Mouse (Mus musculus): Measurements from ENCODE around the gene Zfand5.
"Not testable (repeated sequence)": the region's sequence is repeated elsewhere in the genome, so short reads cannot be mapped to it uniquely, and the experiment has no call there.

The Zfand5 gene

DNA sequence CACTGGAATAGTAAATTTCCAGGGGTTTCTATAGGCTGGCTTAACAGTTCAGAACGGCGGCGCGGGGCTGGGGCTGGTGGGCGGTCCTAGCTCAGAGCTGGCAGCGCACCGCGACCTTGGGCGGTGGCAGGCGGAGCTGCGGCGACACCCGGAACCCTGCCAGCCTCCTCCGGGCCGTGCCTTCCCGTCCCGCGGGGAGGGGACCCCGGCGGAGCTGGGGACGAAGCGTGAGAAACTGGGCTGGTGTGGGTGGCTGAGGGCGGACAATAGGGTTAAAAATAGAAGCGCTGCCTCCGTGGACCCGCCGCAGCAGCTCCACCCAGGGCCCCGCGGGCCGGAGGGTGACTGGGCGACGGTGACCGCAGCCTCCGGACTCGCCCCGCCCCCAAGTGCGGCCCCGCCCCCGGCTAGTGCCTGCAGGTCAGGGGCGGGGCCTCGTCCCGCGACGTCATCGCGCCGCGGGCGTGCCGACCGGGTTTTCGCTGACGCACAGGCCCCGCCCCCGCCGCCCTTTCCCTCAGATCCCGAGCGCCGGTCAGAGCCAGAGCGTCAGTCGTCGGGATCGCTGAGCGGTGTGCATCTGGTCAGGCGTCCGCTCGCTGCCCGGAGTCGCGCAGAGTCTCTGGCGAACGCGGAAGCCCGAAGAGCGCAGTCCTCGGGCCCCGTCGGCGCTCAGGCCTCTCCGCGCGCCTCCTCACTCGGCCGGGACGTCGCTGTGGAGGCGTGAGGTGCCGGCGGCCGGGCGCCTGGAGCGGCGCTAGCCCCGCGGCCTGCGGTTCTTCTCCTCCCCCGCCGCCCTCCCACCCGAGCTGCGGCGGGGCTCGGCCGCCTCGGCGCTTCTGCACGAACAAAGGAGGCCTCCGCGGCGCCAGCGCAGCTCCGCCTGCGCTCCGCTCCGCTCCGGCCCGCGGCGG lies at the start of gene Zfand5:
Gene Zfand5, plus strand, starts transcription at position 538 of the 914 bp plus-strand sequence.
- peak; percentile 93 to 96 for DNase-seq (ENCODE audit: low spot score in 2 of 2)

DNA sequence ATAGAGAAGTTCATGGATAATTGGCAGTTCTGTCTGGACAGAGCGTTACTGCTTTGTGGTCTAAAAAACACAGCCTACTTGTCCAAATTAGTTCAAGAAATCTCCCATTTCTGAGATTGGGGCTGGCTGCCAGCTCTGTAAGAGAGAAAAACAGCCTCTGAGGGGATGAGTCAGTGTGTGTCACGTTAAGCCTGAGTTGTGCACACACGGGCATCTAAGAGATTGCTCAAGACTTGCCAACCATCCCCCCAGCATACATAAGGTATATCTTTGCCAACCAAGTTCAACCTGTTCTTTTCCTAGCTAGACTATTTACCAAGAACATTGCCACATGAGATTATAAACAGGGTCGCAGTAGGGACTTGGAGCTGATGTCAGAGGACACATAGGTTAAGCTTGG lies 44.9 kb upstream of the Zfand5 start:
- peak; percentile 28 to 68 for DNase-seq (ENCODE audit: low spot score in 2 of 2)

DNA sequence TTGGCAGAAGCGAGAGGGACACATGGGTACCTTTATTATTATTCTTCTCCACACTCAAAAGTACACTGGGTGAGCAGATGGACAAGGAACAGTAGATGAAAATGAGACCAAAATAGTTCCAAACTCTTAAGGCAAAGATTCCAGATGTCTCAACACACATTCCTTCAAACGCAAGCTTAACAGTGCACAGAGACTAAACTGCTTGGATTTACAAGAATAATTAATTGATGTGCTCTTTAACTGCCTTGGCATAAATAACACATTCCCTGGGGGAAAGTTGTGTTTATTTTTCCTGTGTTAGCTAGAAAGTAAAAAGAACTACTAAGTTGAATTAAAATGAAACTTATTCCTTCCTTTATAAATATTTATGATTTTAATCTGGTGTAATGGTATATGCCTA lies 44.3 kb upstream of the Zfand5 start:
- no peak for DNase-seq (ENCODE audit: low spot score in 2 of 2)

DNA sequence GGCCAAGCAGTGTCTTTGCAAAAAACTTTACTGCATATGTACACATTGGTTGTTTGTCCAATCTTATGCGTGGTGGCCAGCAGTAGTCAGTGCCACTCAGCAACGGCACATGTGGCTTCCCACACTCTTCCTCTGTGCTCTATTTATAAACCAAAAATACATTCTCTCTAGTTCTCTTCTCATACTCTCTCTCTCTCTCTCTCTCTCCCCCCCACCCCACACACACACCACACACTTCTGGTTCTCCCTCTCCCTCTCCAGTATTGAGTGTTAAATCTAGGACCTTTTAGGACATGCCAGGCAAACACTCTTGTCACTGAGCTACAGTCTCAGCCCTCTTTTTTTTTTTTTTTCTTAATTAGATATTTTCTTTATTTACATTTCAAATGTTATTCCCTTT lies 23.3 kb upstream of the Zfand5 start:
- DNase-seq (ENCODE audit: low spot score in 2 of 2): not testable (repeated sequence)

DNA sequence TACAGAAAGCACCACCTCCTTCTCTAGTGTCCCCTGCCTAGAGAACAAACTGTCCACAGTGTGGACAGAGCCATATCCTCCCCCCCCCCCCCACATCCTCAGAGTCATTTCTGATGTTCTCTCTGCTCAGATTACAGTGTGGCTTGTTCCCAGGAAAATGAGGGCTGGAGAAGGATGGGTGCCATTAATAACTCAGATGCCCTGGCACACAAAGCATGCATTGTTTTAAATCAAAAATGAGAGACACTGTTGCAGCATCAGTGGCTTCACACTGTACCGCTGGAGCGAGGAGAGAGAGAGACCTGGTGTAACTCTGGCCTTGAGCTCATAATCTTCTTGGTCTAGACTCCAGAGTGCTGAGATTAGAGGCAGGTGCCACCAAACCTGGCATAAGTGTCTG lies 18.2 kb upstream of the Zfand5 start:
- DNase-seq (ENCODE audit: low spot score in 2 of 2): no peak

DNA sequence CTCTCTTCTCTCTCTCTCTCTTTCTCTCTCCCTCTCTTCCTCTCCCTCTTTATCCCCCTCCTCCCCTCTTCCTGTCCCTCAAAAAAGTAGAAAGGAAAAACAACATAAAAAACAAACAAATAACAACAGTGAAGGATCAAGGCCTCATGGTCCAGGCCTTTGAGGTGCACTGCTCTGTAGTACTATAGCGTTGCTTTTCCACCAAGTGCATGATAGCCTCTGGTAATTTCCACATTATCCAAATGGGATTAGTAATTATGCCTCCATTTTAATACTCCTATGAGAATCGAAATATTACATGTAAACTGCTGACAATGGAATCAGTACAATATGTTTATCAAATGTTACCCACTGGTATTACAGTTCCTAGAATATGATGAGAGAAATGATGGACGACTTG lies 16.2 kb upstream of the Zfand5 start:
- no peak for DNase-seq (ENCODE audit: low spot score in 2 of 2)

DNA sequence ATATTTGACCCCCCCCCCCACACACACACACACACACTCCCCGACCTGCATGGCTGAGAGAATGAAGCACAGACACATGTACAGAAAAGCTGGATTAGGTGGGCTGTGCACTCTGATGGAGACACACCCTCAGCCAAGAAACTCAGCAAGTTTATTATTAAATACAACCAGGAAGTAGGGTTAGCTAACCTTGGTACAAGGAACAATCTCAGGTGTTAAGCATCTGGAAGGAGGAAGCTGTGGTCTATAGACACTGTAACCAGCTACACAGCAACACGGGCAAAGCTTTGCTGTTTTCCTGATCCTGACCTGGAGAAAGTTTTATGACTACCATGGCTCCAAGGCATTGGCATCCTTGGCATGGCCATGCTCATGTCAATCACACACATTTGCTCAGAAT lies 12.6 kb upstream of the Zfand5 start:
- no peak for DNase-seq (ENCODE audit: low spot score in 2 of 2)

DNA sequence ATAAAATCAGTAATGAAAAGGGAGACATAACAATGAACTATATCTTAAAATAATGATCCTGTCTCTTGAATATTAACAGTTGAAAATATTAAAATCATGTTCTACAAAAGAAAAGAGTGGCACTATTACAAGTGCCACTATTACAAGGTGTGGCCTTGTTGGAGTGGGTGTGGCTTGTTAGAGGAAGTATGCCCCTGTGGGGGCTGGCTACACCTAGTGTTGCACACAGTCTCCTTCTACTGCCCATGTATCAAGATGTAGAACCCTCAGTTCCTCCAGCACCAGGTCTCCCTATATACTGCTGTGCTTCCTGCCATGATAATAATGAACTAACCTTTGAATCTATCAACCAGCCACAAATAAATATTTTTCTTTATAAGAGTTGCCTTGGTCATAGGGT lies 11.8 kb upstream of the Zfand5 start:
- no peak for DNase-seq (ENCODE audit: low spot score in 2 of 2)

DNA sequence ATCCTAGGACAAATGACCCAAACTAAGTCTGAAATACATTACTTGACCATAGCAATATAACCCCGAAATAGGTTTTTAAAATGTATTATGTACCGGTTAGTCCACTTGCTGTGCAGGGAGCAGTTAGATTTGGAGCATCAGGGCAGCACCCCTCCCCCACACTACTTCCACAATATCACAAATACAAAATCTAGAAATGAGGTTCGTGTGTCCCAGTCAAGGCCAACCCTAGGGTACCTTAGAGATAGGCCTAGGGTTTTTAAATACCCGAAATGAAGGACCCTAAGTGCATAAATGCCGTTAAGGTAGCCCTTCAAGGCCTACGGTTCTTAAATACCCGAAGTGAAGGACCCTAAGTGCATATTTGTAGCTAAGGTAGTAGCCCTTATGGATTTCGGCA lies 892 bp upstream of the Zfand5 start:
- DNase-seq (ENCODE audit: low spot score in 2 of 2): no peak

DNA sequence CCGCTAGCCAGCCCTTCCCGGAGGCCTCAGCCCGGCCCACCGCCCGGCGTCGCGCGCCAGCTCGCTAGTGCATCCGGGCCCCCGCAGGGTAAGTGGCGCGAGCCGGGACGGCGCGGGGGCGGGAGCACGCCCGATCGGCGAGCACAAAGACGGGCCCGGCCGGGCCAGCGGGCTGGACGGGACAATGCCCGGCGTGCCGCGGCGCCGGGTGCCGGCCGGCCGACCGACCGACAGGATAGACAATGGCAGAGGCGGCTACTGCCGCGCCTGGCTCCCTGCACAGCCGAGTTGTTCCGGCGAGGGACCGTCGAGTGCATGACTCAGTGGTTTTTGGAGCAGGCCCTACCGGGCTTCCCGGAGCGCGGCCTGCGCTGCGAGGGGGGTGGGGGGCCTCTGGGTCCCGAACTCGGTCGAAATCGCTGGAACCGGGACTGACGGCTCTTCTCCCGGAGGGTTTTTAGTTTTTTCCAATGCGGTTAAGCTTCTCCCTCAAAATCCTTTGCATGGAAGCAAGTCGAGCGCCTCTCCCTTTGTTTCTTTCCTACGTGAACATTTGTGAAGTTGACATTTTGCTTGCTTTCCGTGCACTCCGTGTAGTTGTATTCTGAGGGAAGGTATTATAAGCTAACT lies 692 bp downstream of the Zfand5 start:
- peak; percentile 13 to 49 for DNase-seq (ENCODE audit: low spot score in 2 of 2)

DNA sequence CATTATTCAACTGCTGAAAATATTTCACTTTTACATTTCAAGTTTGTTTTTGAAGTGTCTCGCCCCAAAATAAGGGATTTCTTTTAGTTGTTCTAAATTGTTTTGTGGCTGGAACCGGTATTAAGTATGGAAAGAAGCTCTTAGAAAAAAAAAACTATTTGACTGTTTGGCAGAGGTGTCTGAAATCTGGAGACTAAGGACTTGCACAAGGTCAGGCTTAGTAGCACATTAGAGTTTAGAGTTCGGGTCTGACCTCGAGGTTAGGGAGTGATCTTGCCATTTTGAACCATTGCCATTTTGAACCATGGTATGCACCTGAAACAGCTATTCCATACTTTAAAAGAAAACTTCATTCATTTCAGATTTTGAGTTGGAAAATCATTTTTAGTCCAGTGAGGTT lies 1.4 kb downstream of the Zfand5 start:
- DNase-seq (ENCODE audit: low spot score in 2 of 2): no peak

DNA sequence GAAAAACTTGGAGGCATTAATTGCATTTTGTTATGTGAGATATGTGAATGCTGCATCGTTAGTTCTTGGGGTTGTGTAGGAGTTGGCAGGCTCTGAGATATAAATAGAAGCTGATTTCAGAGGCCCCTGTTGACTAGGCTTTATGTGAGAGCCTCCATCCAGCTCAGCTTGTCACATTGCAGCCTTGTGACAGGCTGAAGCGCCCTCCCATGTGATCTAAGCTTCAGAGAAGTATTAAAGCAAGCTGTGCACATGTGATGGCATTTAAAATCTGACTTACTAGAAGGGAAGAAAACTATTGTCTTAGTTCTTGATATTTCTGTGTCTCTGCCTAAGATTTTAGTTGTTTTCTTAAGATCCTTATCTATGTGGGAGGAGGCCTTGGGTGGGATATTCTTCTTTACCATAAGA lies 2.1 kb downstream of the Zfand5 start:
- peak; percentile 71 to 76 for DNase-seq (ENCODE audit: low spot score in 2 of 2)

DNA sequence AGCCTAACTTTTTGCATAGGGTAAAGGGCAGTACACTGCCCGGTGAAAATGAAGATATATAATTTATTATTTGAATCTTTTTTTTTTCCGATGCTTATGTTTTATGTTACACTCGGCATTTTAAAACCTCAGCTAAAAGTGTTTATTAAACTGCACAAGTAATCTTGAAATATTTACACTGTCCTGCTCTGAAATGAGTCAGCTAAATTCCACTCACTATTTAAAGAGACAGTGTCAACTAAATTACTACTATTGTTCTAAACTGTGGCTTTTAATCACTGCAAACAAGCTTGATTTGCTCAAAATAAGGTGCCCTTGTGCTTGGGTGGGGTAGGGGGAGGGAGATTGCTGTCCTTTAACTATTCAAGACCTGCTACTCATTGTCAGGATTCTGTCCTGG lies 2.6 kb downstream of the Zfand5 start:
- DNase-seq (ENCODE audit: low spot score in 2 of 2): no peak

DNA sequence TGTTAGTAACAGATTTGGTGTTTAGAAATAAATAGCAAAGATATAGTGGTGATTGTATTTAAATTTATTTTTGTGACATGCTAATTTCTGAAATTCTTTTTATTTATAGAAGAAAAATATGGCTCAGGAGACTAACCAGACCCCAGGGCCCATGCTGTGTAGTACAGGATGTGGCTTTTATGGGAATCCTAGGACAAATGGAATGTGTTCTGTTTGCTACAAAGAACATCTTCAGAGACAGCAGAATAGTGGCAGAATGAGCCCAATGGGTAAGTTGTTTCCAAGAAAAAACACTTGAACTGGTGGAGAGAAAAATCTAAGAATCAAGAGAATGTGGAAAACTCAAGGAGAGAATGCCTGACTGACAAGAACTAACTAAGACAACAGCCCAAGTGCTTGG lies 4.2 kb downstream of the Zfand5 start:
- DNase-seq (ENCODE audit: low spot score in 2 of 2): no peak

DNA sequence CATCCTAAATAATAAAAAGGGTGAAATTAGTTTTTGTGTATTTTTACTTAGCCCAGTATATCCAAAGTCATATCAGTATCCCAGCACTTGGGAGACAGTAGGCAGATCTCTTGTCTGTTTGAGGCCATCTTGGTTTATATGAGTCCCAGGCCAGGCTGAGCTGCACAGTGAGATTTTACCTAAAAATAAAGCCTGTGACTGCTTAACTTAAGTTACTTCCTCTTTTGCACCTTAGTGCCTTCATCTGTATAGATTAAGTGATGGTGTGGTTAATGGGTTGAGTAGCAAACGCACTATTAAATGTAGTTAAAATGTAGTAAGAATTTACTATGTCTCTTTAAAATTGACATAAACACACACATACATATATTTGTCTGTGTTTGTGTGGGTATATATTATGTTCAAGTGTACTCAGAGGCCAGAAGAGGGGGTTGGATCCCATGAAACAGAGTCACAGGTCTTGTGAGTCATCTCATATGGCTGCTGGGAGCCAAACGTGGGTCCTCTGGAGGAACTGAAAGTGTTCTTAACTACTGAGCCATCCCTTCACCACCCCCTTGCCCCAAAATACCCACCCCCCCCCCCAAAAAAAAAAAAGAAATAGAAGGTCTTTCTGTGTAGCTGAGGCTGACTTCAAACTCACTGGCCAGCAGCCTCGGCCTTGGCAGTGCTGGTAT lies 14.5 kb downstream of the Zfand5 start:
- no peak for DNase-seq (ENCODE audit: low spot score in 2 of 2)

DNA sequence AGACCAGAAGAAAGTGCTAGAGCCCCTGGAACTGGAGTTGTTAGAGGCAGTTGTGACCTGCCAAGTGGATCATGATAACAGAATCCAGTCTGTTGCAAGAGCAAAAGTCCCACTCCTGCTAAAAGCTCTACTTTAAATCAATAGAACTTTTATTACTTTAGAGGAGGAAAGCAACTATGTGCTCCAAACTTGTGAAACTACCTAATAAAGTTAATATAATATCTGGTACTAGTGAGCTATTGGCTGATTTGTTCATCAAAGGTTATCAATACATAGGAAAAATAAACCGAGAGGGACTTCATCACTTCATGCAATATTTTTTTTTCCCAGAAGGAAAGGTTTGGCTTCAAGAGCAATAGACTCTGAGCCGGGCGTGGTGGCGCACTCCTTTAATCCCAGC lies 25.3 kb downstream of the Zfand5 start:
- no peak for DNase-seq (ENCODE audit: low spot score in 2 of 2)

DNA sequence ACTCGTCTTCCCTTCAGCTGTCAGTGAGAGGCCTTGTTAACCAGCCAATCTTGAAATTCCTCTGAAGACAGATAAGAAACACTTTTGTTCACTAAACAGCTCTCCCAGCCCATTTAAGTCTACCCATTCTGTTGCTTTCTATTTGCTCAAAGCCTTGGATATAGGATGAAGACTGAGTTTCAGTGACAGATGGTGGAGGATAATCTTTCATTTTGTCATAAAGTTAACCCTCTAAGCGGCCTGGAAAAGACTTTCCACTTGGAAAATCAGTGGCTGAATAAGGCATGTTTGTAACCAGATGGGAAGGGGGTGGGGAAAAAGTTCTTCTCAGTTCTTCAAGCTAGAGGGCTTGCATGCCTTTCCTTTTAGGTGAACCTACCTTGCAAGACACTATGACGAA lies 29.7 kb downstream of the Zfand5 start:
- DNase-seq (ENCODE audit: low spot score in 2 of 2): no peak

DNA sequence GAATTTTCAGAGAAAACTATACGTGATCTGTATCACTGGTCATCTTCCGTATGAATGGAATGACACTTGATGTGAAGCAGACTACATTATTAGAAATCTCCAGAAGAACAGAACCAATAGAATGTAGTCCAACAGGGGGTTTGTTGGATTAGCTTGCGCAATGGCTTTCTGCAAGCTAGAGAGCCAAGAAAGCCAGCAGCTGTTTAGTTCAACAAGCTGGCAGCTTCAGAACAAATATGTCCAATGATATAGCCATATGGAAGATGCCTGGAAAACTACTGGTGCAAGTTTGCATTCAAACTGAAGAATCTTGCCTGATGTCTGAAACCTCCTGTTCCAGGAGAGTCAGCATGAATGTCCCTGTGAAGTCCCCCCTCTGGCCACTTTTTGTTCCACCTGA lies 35.7 kb downstream of the Zfand5 start:
- no peak for DNase-seq (ENCODE audit: low spot score in 2 of 2)

DNA sequence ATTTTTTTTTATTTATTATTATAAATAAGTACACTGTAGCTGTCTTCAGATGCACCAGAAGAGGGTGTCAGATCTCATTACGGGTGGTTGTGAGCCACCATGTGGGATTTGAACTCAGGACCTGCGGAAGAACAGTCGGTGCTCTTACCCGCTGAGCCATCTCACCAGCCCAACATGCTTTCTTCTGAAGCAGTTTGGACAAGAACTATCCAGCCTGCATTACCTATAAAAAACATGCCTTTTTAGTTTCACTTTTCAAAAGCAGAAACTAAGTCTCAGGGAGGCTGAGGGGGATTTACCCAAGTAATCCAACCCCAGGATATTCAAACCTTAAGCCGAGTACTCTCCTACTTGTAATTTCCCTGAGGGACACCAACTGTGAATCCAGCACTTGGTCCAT lies 38.3 kb downstream of the Zfand5 start:
- DNase-seq (ENCODE audit: low spot score in 2 of 2): not testable (repeated sequence)

DNA sequence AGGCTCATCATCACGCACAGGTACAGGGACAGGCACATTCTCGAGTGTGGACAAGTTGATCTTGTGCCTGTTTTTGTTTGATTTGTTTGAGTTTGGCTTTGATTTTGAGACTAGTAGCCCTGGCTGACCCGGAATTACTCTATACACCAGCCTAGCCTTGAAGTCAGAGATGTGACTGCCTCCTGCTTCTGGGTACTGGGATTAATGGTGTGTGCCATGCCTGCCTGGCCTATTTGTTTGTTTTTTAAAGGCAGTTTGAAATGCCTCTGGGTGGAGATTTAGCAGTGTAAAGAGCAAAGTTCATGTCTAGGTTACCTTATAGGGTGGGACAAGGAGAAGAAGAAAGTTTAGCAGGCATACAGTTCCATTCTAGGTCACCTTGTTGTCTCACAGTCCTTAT lies 43.6 kb downstream of the Zfand5 start:
- DNase-seq (ENCODE audit: low spot score in 2 of 2): no peak

DNA sequence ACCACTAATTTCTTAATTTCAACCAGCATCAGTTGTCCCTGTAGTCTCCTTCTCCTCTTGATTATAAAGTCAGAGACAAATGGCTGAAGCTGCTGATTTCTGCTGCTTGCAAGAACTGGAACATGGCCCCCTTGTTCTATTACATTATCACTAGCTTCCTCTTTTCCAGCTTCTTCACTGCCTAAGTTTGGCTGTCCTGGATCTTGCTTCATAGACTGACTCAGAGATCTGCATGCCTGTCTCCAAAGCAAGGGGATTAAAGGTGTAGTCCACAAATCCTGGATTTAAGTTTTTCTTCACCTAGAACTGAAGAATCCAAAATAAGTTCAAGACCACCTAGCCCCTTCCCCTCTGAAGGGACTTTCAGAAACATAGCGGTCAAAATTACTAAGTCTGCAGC lies 47.5 kb downstream of the Zfand5 start:
- no peak for DNase-seq (ENCODE audit: low spot score in 2 of 2)

DNA sequence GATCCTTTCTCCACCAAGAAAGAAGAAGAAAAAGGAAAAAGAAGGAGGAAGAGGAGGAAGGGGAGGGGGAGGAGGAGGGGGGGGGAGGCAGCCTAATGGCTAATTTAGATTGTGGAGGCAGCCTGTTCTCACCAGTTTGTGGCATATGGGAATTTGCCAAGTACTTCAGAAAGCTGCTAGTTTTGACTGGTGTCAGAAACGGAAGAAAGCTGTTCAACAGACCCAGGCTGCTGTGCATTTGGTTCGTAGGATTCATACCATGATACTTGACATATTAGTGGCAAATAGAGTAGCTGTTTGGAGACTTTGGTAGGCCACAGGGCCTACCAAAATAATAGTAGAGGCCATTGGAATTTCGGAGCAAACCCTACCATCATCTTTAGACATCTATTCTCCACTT lies 53.3 kb downstream of the Zfand5 start:
- no peak for DNase-seq (ENCODE audit: low spot score in 2 of 2)

DNA sequence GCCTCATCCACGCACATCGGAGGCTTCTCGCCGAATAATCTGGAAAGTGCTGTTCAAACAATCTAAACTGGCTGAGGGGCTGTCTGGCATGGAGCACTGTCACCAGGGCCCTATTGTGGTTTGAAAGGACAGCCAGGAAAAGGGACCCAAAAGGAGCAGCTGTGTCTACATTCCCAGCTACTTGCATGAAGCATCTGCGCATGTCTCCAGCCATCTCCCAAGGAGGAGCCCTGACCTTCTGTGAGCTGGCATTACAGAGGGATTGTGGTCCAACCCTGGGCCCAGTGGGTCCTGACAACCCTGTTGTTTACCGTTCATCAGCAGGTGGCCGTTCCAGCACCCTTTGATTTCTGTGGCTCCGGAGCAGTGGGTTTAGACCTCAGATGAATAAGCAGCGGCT lies 56.9 kb downstream of the Zfand5 start:
- DNase-seq (ENCODE audit: low spot score in 2 of 2): no peak

Data from left cerebral cortex, adult 9 months (tissue).